Mouse (Mus musculus) layer of hippocampus, postnatal 25 days (tissue): ENCODE data around the gene Herpud1. TPM values are rescaled to one million over a fixed set of nuclear protein-coding genes. Genes with fewer than 3 reads are reported as not detected.

Experiments
- DNase-seq, 2 experiments: peaks; one replicate each; pipeline ENCODE4 v3.0.0; 2022; ENCODE audit warnings: mixed read lengths in 2 of 2, low spot score in 1 of 2; ENCODE audit errors: extremely low spot score in 1 of 2
- total RNA-seq, 2 experiments: library from RNA; stranded (reverse); gene quantifications; 2 replicates each; pipeline ENCODE4 v1.2.3; 2021

Herpud1 gene
- total RNA-seq, result 10 to 100 TPM; 50.7 to 61.0 TPM

DNA sequence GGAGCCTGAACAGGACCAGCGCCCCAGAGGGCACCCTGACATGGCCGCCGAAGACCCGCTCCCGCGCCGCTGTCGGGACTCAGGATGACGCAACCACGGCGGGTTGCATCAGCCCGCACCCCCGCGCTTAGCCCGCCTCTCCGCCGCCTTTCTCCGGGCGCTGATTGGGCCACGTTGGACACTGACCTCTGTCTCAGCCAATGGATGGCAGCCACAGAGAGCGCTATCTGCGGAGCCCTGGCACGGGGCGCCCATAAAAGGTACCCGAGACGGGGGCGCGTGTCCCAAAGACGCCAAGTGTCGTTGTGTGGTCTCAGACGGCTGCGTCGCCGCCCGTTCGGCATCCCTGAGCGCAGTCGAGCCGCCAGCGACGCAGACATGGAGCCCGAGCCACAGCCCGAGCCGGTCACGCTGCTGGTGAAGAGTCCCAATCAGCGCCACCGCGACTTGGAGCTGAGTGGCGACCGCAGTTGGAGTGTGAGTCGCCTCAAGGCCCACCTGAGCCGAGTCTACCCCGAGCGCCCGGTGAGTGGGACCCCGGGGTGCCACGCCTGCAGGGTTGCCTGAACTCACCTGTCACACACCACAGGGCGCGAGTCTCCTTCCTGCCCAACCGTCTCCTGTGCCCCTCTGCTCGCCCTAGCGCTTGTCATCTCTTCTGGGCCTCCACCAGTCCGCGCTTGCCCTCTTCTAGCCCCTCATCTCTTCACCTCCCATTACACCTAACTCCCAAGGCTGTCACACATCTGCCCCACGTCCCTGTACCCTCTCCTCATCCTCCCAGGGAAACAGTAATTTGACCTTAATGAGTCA, at the start of gene Herpud1:
Gene Herpud1 (plus strand): TSS at position 225 of the 813 bp plus-strand sequence.
- DNase-seq, result peak; percentile 90 to 95

DNA sequence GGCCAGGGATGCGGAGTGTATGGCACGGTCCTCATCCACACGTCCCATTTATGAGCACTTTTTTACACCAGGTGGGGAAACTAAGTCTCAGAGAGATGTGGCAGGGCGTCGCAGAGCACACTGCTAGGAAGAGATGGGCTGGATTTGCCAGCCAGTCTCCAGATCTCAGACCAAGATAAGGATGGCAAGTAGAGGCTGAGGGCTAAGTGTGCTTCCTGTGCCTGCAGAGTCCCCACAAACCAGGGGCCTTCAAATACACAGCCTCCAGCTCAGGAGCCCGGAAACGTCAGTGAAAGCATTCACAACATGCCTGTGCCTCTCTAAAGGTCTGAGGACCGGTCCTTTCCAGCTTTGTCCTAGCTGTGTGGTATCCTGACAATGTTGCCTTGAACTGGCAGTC, 48.7 kb upstream of the Herpud1 start:
- DNase-seq, result no peak

DNA sequence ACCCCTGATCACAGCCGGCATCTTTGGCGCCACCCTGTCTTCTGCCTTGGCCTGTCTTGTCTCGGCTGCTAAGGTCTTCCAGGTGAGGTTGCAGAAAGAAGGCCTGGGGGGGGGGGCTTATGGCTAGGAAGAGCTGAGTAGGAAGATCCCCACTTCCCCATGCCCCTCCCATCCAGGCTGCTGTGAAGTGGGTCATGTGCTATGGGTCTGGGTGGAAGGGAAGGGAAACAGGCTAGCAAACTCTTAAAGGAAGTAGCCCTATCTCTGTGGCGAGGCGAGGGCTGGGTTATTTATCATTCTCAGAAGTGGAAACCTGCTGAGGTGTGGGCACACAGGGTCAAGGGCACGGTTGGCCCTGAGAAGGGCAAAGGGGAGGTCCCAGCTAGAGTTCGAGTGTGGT, 45.4 kb upstream of the Herpud1 start:
- no peak for DNase-seq

DNA sequence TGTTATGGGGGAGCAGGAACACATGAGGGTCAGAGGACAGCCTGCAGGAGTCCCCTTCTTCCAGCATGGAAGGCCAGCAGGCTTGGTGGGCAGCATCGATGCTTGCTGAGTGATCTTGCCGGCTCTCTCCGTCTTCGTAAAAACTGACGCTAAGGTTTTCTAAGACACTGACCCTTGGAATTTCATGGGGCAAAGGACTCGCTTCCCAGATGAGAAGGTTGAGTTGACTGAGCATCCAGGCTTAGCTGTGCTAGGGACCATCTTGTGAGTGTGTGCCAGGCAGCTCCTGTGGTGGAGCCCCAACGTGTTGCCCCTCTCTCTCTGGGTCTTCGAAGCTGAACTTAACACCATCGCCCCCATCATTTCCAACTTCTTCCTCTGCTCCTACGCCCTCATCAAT, 43.5 kb upstream of the Herpud1 start:
- DNase-seq, result no peak

DNA sequence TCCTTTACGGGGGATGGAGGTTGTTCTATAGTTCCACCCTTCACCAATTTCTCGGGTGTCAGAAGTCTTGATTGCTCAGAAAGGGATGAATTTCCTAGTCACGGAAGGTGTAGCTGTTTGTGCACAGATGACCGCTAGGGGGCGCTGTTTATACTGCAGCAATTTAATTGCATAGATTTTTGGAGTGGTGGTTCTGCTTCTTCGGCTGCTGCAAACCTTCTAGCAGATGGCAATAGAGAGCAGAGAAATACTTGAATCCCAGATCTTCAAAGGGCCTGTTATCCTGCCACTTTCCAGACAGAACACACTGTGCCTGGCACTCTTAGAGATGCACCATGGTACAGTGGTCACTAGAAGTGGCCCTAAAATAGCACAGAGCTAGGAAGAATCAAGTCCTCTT, 42.9 kb upstream of the Herpud1 start:
- DNase-seq, result peak; percentile 59 to 91

DNA sequence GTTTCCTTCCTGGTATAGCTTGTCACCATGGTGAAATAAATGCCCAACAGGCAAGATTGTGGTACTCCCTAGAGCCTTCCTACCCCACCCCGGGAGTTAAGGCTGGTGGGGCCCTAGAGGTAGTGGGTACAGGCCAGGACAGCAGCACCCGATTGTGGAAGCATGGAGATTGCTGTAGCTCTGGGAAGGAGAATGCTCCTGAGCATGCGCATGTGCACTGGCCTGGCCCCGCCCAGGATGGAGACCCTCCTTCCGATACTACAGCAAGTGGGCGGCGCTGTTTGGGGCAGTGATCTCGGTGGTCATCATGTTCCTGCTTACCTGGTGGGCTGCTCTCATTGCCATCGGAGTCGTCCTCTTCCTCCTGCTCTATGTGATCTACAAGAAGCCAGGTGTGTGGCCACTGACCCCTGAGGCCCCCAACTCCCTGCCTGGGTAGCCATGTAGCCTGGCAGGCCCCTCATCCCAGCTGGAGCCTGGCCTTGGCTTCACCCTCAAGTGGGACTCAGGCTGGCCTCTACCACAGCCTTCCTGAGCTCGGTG, 42.4 kb upstream of the Herpud1 start:
- no peak for DNase-seq

DNA sequence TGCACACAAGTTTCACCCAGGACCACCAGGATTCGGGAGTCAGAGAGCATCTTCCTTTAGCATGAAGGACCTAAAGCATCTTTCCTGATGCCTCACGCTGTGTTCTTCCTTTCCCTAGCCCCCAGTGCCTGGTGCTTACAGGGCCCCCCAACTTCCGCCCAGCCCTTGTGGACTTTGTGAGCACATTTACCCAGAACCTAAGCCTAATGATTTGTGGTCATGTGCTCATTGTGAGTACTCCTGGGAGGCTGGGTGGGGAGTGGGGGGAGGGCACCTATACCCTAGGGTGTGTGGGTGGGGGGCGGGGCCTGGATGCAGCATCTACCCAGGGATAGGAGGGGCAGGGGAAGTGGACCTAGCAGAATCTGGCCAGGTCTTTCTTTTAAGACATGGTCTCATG, 40.6 kb upstream of the Herpud1 start:
- DNase-seq, result no peak

DNA sequence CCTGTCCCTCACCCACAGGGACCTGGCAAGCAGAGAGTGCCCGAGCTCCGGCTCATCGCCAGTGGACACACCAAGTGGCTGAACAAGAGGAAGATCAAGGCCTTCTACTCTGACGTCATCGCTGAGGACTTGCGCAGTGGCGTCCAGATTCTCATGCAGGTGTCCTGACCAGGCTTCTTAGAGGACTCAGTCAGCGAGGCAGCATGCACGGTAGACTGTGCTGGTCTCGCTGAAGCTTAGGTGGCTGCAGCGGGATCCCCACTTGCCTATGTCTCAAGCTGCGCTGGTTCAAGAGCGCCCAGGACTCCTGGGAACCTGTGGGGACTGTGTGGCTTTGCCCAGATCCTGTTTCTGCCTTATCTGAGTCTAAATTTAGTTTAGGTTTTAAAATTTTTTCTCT, 40.0 kb upstream of the Herpud1 start:
- no peak for DNase-seq

DNA sequence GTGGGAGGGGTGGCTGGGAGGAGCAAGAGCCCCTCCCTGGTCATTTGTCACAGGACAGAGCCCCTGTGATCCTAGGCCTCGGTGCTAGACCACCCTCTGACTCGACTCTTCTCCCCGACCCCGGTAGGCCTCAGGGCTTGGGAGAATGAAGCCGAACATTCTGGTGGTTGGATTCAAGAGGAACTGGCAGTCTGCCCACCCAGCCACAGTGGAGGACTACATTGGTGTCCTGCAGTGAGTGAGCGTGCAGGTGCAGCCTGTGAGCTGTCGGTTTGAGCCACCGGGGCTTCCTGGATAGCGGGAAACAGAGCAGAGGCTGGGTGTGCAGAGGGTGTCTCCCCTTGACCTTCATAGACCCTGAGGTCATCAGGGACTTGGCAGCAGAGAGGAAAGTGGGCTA, 37.8 kb upstream of the Herpud1 start:
- no peak for DNase-seq

DNA sequence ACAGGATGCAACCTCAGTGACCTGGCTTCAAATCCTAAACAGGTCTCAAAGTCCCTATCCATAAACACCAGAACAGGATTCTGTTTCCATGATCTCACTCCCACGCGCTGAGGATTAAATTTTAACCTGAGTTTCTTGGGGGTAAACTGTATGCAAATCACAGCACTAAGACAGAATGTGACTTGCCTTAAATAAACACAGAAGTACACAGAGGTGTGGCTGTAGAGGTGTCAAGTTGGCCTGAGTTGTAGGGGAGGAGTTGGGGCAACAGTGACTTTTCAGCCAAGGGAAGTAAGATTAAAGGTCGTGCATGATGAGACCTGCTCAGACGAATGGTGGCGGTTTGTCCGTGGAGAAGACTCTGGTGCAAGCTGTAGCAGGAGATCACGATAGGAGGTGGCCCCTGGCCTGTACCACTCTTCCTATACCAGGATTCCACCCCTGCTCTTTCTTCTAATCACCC, 32.1 kb upstream of the Herpud1 start:
- DNase-seq, result no peak

DNA sequence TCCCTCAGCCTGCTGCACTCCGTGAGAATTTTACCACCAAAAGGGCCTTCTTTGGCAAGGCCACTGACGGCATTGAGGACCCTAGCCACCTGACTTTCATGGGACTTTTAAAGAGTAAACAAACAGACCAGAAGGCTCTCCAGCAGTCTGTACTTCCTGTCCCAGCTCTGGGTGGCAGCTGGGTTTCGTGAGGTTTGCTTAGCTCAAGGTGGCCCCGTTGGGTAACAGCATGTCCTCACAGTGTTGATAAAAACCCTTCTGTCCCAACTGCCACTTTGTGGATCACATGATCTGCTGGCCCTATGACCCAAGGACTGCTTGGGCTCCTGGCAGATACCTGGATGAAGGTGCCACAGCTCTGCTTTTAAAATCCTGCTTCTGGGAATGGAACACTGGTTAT, 31.7 kb upstream of the Herpud1 start:
- no peak for DNase-seq

DNA sequence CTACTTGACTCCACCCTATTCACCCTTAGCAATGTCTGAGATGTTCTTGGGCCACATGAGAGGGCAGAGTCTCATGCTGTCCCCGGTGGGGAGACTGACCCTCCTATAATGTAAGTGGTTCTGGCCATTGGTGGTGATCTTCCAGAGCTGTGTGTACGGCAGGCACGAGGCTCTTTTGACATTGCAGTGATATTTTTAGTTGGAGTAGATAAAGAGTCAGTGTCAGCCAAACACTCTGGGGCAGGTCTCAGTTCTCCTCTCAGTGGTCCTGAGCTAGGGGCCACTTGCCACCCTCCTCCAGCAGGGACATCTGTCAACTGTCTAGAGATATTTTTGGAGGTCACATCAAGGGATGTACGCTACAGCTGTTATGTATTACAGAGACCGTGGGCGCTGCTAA, 29.0 kb upstream of the Herpud1 start:
- DNase-seq, result no peak

DNA sequence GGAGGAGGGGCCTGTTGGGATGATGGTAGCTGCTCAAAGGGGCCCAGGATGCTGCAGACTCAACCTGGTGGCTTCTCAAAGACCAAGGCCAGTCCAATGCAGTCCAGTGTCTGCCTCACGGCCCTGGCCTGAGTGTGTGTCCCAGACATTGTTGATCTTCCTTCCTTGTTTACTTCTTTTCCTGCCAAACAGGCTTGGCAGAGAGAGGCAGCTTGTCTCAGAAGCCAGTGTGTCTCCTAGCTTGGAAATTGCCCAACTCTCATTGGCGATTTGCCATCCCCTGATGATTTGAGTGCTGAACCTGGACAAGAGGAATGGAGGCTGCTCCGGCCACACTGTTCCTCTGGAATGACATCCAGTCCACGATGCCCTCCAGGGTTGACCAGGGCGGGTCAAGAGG, 27.7 kb upstream of the Herpud1 start:
- peak in 1 of 2 experiments; percentile 70 for DNase-seq

DNA sequence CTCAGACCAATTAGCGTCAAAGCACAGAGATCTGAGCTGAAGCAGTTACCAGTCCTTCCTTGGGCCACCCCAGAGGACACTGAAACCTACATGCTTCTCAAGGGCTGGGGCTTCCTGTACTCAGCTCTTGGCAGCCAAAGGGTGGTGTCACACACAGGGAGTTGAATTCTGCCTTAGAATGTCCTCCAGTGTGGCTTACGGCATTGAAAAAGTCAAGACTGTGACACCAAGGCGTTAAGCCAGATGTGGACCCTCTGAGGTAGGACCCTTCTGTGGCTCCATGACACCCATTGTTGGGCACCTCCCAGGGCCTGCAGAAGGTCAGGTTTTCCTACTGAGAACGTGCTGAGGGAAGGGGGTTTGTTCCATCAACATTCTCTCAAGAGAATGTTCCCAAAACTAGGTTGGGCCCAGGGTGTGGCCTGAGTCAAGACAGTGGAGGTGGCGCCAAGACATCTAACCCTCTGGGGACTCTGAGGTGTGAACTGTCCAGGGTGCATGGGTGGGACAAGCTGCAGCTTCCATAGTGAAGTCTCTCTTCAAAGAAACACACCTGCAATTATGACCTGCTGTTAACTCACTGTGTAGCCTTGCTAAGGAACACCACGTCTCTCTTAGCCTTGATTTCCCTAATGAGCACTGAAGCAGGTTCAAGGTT, 24.3 kb upstream of the Herpud1 start:
- DNase-seq, result no peak

DNA sequence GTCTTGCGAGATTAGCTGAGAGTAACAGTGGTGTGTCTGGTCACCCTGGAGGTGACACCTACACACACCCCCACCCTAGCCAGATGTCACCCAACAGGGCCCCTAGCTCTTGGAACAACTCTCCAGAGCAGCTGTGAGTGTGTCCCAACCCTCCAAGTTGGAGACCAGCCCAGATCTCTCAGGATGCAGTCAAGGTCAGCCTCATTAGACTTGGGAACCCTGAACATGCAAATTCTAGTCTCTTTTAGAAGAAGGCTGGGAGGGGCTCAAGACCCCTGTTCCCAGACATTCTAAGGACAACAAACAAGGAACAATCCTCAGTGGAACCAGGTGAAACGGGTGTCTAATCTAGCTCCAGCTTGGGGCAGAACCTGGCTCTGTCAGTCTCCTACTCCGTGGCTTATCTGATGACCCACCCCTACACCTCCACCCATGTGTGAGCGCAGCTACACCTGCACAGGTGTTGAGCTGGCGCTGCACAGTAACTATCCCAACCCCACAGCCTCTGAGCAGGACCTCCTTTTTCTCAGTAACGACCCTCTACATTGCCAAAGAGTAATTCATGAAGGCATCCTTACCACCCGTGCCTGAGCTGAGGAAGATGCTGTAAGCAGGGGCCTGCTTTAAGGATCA, 23.5 kb upstream of the Herpud1 start:
- DNase-seq, result no peak

DNA sequence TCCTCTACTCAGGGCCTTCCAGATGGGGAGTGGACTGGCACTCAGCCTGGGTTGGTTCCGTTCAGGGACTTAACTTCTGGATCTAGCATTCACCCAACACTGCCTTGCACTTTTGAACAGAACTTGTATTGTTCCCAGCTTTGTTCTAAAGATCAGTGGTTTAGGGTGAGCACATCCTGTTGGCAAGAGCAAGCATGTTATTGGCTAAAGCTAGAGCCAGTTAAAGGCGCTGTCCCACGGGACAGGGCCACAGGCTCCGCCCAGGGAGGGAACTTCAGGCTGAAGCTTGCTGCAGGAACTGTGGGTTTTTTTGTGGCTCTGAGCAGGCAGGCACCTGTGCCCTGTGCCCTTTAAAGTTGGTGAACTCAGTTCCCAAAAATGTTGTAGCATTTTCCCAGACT, 22.9 kb upstream of the Herpud1 start:
- no peak for DNase-seq

DNA sequence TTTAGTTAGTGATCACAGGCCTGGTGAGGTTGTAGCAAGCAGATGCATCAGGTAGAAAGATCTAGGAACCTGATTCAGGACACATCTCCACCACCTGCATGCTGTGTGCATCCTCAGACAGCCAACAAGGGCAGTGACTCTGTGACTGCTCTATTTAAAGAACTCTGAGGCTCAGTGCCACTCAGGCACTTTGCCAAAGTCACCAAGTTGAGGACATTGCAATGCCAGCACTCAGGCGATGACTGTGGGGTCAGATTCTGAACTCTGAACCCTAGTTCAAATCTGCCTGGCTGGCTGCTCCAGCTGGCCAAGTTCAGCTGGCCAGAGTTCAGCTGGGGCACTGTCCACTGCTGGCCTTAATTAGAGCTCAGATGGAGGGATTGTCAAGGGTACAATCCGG, 22.3 kb upstream of the Herpud1 start:
- DNase-seq, result no peak

DNA sequence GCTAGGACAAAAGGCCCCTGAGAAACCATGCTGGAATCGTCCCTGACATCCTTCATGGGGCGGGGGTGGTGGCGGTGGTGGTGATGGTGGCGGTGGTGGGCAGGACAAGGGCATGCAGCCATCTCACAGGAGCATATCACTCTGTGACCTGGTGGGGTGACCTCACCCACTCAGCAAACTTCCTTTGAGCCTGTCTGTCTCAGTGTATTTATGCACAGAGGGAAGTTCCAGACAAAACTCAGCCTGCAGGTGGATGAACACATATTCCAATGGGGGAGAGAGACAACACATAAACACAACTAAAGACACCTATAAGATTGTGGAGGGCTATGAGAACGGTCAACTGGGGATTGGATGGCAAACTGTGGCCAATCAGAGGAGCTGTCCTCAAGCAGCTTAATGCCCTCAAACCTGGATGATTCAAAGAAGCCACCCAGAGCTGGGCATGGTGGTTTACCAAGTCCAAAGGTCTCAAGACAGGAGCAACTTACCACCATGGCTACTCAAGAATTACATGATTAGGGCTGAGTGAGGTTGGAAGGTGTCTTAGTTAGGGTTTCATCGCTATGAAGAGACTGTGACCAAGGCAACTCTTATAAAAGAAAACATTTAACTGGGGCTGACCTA, 21.4 kb upstream of the Herpud1 start:
- DNase-seq, result no peak

DNA sequence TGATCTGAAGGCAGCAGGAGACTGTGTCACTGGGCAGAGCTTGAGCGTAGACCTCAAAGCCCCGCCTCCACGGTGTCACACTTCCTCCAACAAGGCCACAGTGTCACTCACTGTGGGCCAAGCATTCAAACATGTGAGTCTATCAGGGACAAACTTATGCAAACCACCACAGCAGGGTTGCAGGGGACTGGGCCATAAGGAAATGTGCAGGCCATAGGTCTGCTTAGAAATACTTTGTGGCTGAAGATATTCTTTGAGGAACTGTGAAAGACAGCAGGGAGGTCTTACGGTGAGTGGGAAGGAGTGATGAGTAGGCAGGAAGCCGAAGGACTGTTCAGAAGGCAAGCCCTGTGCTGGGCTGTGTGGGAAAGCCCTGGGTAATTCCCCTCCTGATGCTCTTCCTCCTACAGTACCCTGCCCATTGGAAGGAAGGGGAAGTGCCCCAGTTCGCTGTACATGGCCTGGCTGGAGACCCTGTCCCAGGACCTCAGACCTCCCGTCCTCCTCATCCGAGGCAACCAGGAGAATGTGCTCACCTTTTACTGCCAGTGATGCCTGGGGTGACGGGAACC, 20.7 kb upstream of the Herpud1 start:
- DNase-seq, result no peak

DNA sequence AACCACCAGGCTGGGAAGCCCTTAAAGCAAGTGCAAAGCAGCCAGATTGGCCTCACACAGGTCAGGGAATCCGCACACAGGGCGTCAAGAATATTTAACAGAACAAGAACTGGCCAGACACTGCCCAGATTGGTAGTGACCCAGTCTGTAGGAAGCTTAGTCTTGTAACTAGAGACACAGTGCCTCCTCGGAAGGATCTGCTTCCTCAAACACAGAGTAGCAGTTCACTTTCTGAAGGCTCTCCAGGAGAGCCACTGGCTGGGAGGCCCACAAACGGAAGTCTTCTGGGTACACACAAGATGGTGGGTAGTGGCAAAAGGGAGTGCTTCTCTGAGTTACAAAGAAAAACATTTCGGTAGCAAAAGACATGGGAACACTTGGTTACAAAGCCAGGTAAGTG, 15.4 kb upstream of the Herpud1 start:
- no peak for DNase-seq
